Mouse (Mus musculus): ENCODE measurements around the gene Slc44a3. TPM values are rescaled to one million over a fixed set of nuclear protein-coding genes. Genes with fewer than 3 reads are reported as not detected.

Slc44a3 gene
- polyA plus RNA-seq, 1 experiment, result 23.2 TPM

GRCm38 (mm10) chr3:121428230-121428629 lies 104.0 kb downstream of the Slc44a3 start:
- no peak for DNase-seq
- WGBS, result 6% methylated on average over 8 of the region's 8 CpGs
- TF ChIP-seq CTCF (IDR thresholded peaks at IDR 0.05; ENCODE audit: insufficient read depth, low read length) (no peak), POLR2A (IDR thresholded peaks at IDR 0.05; ENCODE audit: borderline replicate concordance, extremely low read depth, low read depth, low read length) (no peak)

GRCm38 (mm10) chr3:121427520-121427908 lies 104.7 kb downstream of the Slc44a3 start:
- H3K4me1 ChIP-seq (ENCODE audit: control insufficient read depth, insufficient read depth, low read length), result peaks cover 4% of the 10 kb centered on the region
- H3K4me3 ChIP-seq (replicated peaks; ENCODE audit: extremely low read depth, low read depth, low read length), result peak overlapping the region; percentile 88
- peak; percentile 59 for DNase-seq
- TF ChIP-seq POLR2A (IDR thresholded peaks at IDR 0.05; ENCODE audit: borderline replicate concordance, extremely low read depth, low read depth, low read length), result peak; percentile 64; the same call in 1 of the 2 replicates
- TF ChIP-seq CTCF (IDR thresholded peaks at IDR 0.05; ENCODE audit: insufficient read depth, low read length), result no peak
- 1% methylated on average over 13 of the region's 13 CpGs for WGBS

More at GRCm38 (mm10) chr3:121428230-121428629, 104.0 kb downstream of the Slc44a3 start:
- Histone ChIP-seq H3K4me3 (replicated peaks; ENCODE audit: extremely low read depth, low read depth, low read length) (peak overlapping the region; percentile 88), H3K4me1 (ENCODE audit: control insufficient read depth, insufficient read depth, low read length) (peaks cover 4% of the 10 kb centered on the region)

- H3K4me3 ChIP-seq (replicated peaks; ENCODE audit: extremely low read depth, low read depth, low read length), result peak overlapping the region; percentile 88
- peak; percentile 74 for DNase-seq
- WGBS, result under 1% methylated on average over 92 of the region's 93 CpGs
- peak; percentile 37; the same call in 1 of the 2 replicates for TF ChIP-seq CTCF (IDR thresholded peaks at IDR 0.05; ENCODE audit: insufficient read depth, low read length)
- 0 out of 2 replicates have a peak, but pooled peaks have one; percentile 39 for TF ChIP-seq POLR2A (IDR thresholded peaks at IDR 0.05; ENCODE audit: borderline replicate concordance, extremely low read depth, low read depth, low read length)
- H3K4me1 ChIP-seq (ENCODE audit: control insufficient read depth, insufficient read depth, low read length), result peaks cover 4% of the 10 kb centered on the region
Measured at GRCm38 (mm10) chr3:121426621-121427519, 105.3 kb downstream of the Slc44a3 start.

- DNase-seq, result peak; percentile 81
- 1% methylated on average over 62 of the region's 66 CpGs for WGBS
Measured at GRCm38 (mm10) chr3:121425861-121426620, 106.2 kb downstream of the Slc44a3 start, which contains the start of gene Cnn3. Cnn3 (plus strand) TSS chr3:121426497.

GRCm38 (mm10) chr3:121422405-121422804 lies 109.8 kb downstream of the Slc44a3 start:
- WGBS, result 76% methylated on average over 8 of the region's 8 CpGs
- Histone ChIP-seq H3K4me3 (replicated peaks; ENCODE audit: extremely low read depth, low read depth, low read length) (no peak overlapping the region), H3K4me1 (ENCODE audit: control insufficient read depth, insufficient read depth, low read length) (peaks cover 2% of the 10 kb centered on the region)
- DNase-seq, result no peak
- TF ChIP-seq POLR2A (IDR thresholded peaks at IDR 0.05; ENCODE audit: borderline replicate concordance, extremely low read depth, low read depth, low read length), result no peak
- no peak for TF ChIP-seq CTCF (IDR thresholded peaks at IDR 0.05; ENCODE audit: insufficient read depth, low read length)

More at GRCm38 (mm10) chr3:121425861-121426620, 106.2 kb downstream of the Slc44a3 start, which contains the start of gene Cnn3:
- TF ChIP-seq POLR2A (IDR thresholded peaks at IDR 0.05; ENCODE audit: borderline replicate concordance, extremely low read depth, low read depth, low read length), result peak; percentile 93
- TF ChIP-seq CTCF (IDR thresholded peaks at IDR 0.05; ENCODE audit: insufficient read depth, low read length), result no peak
- H3K4me1 ChIP-seq (ENCODE audit: control insufficient read depth, insufficient read depth, low read length), result peaks cover 4% of the 10 kb centered on the region
- peak within 1 kb of the TSS; percentile 88 for H3K4me3 ChIP-seq (replicated peaks; ENCODE audit: extremely low read depth, low read depth, low read length)

GRCm38 (mm10) chr3:121418850-121419435 lies 113.3 kb downstream of the Slc44a3 start:
- TF ChIP-seq POLR2A (IDR thresholded peaks at IDR 0.05; ENCODE audit: borderline replicate concordance, extremely low read depth, low read depth, low read length) (no peak), CTCF (IDR thresholded peaks at IDR 0.05; ENCODE audit: insufficient read depth, low read length) (no peak)
- no peak for DNase-seq
- Histone ChIP-seq H3K4me3 (replicated peaks; ENCODE audit: extremely low read depth, low read depth, low read length) (no peak overlapping the region), H3K4me1 (ENCODE audit: control insufficient read depth, insufficient read depth, low read length) (no peaks in the 10 kb centered on the region)
- 90% methylated on average over 9 of the region's 9 CpGs for WGBS

GRCm38 (mm10) chr3:121418251-121418601 lies 114.0 kb downstream of the Slc44a3 start:
- Histone ChIP-seq H3K4me1 (ENCODE audit: control insufficient read depth, insufficient read depth, low read length) (no peaks in the 10 kb centered on the region), H3K4me3 (replicated peaks; ENCODE audit: extremely low read depth, low read depth, low read length) (no peak overlapping the region)
- DNase-seq, result no peak
- TF ChIP-seq CTCF (IDR thresholded peaks at IDR 0.05; ENCODE audit: insufficient read depth, low read length) (no peak), POLR2A (IDR thresholded peaks at IDR 0.05; ENCODE audit: borderline replicate concordance, extremely low read depth, low read depth, low read length) (no peak)
- 65% methylated on average over 6 of the region's 6 CpGs for WGBS

- 69% methylated on average over 14 of the region's 14 CpGs for WGBS
- no peak for TF ChIP-seq POLR2A (IDR thresholded peaks at IDR 0.05; ENCODE audit: borderline replicate concordance, extremely low read depth, low read depth, low read length)
- no peak for TF ChIP-seq CTCF (IDR thresholded peaks at IDR 0.05; ENCODE audit: insufficient read depth, low read length)
- Histone ChIP-seq H3K4me1 (ENCODE audit: control insufficient read depth, insufficient read depth, low read length) (no peaks in the 10 kb centered on the region), H3K4me3 (replicated peaks; ENCODE audit: extremely low read depth, low read depth, low read length) (no peak overlapping the region)
- DNase-seq, result no peak
Measured at GRCm38 (mm10) chr3:121417379-121418250, 114.6 kb downstream of the Slc44a3 start.

Measured in lung, adult 2 months (tissue).